Mouse (Mus musculus): ENCODE results near the gene Apba1. TPM values are rescaled to one million over a fixed set of nuclear protein-coding genes. Genes with fewer than 3 reads are reported as not detected.

Gene Apba1
- polyA plus RNA-seq, 2 experiments: 0.04 to 0.07 TPM

DNA sequence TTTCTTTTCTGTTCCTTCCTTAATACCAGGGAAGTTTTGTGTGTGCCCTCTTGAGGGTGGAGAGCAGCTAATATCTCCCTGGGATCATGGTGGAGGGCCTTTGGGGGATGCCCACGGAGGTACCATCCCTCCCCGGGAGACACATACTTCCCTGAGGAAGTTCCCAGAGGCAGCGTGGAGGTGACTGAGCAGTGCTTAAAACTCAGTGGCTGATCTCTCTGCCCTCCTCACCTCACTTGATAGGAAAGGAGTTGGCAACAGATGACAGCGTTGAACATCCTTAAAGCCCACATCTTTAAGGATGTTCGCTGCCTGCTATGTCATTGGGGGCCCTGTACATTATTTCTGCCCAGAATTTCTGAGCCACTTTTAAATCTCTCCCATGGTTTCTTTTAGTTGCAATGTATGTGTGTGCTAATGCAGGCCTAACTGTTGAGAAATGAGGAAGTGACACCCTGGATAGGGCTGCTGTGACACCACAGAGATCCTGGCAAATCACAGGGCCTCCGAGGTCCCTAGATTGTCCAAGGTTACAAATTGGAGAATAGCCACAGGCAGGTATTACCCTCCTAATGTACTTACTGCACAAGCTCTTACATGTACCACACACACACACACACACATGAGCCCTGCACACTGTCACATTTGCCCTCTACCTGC lies 187.5 kb downstream of the Apba1 start:
- H3K9me3 ChIP-seq (ENCODE audit: control insufficient read depth, low read length): no peaks in the 10 kb centered on the region
- TF ChIP-seq EP300 (IDR thresholded peaks at IDR 0.05; ENCODE audit: low read depth) (no peak), CTCF (IDR thresholded peaks at IDR 0.05; ENCODE audit: low read depth) (no peak)
- H3K4me2 ChIP-seq (ENCODE audit: low read depth): no peak overlapping the region
- no peak for ATAC-seq (ENCODE audit: insufficient read depth)
- 46% methylated on average over 6 of the region's 6 CpGs for WGBS (ENCODE audit: insufficient replicate concordance)
- H3K4me3 ChIP-seq (ENCODE audit: insufficient read depth in 1 of 2, low read depth in 2 of 2, low read length in 2 of 2): no peak overlapping the region
- no peak overlapping the region for H3K9ac ChIP-seq (replicated peaks)
- no peaks in the 10 kb centered on the region for H3K4me1 ChIP-seq (replicated peaks; ENCODE audit: control insufficient read depth in 2 of 2, insufficient read depth in 2 of 2, low read length in 1 of 2)
- no peaks in the 10 kb centered on the region for H3K27me3 ChIP-seq (ENCODE audit: control insufficient read depth, insufficient read depth, low read length)
- H3K36me3 ChIP-seq (replicated peaks; ENCODE audit: control insufficient read depth, insufficient read depth, low read depth): no peaks in the 10 kb centered on the region
- no peak for DNase-seq (ENCODE audit: low read depth in 3 of 3, low spot score in 3 of 3)
- H3K27ac ChIP-seq: no peak overlapping the region

DNA sequence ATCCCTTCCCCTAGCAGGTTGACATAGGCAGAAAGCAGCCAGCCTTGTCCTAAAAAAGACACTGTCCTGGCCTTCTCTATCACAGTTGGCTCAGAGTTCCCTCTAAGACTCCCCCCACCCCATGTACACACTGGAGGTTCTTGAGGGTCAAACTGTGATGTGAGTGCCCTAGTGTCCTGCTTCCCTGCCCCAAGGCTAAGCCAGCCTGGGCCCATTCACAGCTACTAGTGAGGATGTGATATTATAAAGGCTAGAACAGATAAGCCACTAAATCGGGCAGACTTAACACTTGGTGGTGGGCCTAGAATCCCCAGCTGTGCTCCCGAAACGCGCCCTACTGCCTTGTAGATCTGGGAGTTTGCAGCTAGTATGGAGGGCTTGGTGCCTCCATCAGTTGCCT lies 188.1 kb downstream of the Apba1 start:
- Histone ChIP-seq H3K4me3 (ENCODE audit: insufficient read depth in 1 of 2, low read depth in 2 of 2, low read length in 2 of 2) (no peak overlapping the region), H3K27ac (no peak overlapping the region), H3K9ac (replicated peaks) (no peak overlapping the region), H3K4me1 (replicated peaks; ENCODE audit: control insufficient read depth in 2 of 2, insufficient read depth in 2 of 2, low read length in 1 of 2) (no peaks in the 10 kb centered on the region), H3K27me3 (ENCODE audit: control insufficient read depth, insufficient read depth, low read length) (no peaks in the 10 kb centered on the region), H3K9me3 (ENCODE audit: control insufficient read depth, low read length) (no peaks in the 10 kb centered on the region), H3K36me3 (replicated peaks; ENCODE audit: control insufficient read depth, insufficient read depth, low read depth) (no peaks in the 10 kb centered on the region), H3K4me2 (ENCODE audit: low read depth) (no peak overlapping the region)
- no peak for DNase-seq (ENCODE audit: low read depth in 3 of 3, low spot score in 3 of 3)
- WGBS (ENCODE audit: insufficient replicate concordance): 63% methylated on average over 4 of the region's 4 CpGs
- ATAC-seq (ENCODE audit: insufficient read depth): no peak
- TF ChIP-seq EP300 (IDR thresholded peaks at IDR 0.05; ENCODE audit: low read depth) (no peak), CTCF (IDR thresholded peaks at IDR 0.05; ENCODE audit: low read depth) (no peak)

DNA sequence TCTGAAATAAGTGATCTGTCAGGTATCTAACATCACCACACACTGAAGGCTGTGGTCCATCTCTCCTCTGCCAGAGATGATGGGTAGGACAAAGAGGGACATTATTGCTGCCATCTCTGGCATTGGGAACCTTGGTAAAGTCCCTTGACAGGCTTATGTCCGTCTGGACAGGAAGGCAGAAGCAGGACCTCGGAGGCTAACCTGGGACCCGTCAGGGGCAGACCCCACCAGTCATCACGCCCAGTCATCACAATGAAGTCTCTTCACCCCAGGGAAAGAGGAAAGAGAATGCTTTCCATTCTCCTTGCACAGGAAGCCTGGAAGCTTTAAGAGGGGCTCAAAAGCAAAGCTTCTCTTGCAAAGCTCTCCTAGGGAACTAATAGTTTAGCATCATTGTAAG lies 189.2 kb downstream of the Apba1 start:
- no peak overlapping the region for H3K27ac ChIP-seq
- H3K36me3 ChIP-seq (replicated peaks; ENCODE audit: control insufficient read depth, insufficient read depth, low read depth): no peaks in the 10 kb centered on the region
- DNase-seq (ENCODE audit: low read depth in 3 of 3, low spot score in 3 of 3) (no peak), ATAC-seq (ENCODE audit: insufficient read depth) (no peak)
- no peaks in the 10 kb centered on the region for H3K4me1 ChIP-seq (replicated peaks; ENCODE audit: control insufficient read depth in 2 of 2, insufficient read depth in 2 of 2, low read length in 1 of 2)
- H3K4me2 ChIP-seq (ENCODE audit: low read depth): no peak overlapping the region
- no peaks in the 10 kb centered on the region for H3K27me3 ChIP-seq (ENCODE audit: control insufficient read depth, insufficient read depth, low read length)
- TF ChIP-seq CTCF (IDR thresholded peaks at IDR 0.05; ENCODE audit: low read depth): no peak
- TF ChIP-seq EP300 (IDR thresholded peaks at IDR 0.05; ENCODE audit: low read depth): no peak
- 43% methylated on average over 4 of the region's 4 CpGs for WGBS (ENCODE audit: insufficient replicate concordance)
- H3K9ac ChIP-seq (replicated peaks): no peak overlapping the region
- H3K4me3 ChIP-seq (ENCODE audit: insufficient read depth in 1 of 2, low read depth in 2 of 2, low read length in 2 of 2): no peak overlapping the region
- H3K9me3 ChIP-seq (ENCODE audit: control insufficient read depth, low read length): no peaks in the 10 kb centered on the region

DNA sequence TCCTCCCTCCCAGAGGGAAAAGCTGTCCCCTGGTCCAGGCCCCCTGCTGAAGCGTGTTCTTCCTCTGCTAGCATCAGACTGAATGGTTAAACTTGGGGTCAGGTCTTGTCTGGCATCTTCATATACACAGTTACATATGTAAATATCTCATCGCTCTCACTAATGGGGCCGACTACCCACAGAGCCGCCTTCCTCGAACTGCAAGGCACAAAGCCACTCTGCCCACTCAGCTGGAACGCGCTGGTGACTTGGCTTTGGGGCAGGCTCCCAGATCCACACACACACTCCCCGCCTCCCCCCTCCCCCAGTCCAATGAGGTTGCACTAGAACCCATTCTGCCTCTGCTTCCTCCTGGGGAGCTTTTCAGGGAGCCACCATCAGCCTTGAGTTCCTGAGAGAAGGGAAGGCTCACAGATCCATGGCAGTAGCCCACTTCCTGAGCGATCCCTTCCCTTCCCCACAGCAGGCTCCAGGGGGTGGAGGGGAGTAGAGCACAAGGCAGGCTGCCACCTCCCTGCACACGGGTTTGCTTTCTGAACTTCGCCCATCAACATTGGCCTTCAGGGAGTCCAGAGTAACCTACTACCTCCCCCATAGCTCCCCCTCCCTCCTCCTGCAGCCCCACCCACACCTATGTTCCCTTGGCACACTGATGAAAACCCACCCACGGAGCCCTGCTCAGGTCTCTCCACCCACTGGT lies 189.8 kb downstream of the Apba1 start:
- no peak for ATAC-seq (ENCODE audit: insufficient read depth)

DNA sequence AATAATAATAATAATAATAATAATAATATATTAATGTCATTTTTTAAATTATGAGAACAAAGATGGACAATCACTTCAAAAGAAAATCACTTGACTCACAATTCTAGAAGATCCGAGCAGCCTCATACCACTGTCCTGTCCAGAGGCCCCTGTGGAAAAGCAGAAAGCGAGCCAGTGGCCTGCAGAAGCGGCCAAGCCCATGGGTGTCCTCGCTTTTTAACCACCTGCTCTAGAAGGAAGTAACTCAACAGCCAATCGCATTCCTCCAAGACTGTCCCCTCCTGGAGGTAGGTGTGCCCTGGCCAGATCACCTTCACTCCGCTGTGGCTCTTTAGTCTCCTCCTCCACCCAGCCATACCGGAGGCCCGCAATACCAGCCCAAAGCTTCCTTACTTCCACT lies 196.8 kb downstream of the Apba1 start:
- Histone ChIP-seq H3K27ac (no peak overlapping the region), H3K4me1 (replicated peaks; ENCODE audit: control insufficient read depth in 2 of 2, insufficient read depth in 2 of 2, low read length in 1 of 2) (no peaks in the 10 kb centered on the region), H3K36me3 (replicated peaks; ENCODE audit: control insufficient read depth, insufficient read depth, low read depth) (no peaks in the 10 kb centered on the region), H3K9me3 (ENCODE audit: control insufficient read depth, low read length) (no peaks in the 10 kb centered on the region), H3K4me3 (ENCODE audit: insufficient read depth in 1 of 2, low read depth in 2 of 2, low read length in 2 of 2) (no peak overlapping the region), H3K27me3 (ENCODE audit: control insufficient read depth, insufficient read depth, low read length) (no peaks in the 10 kb centered on the region), H3K9ac (replicated peaks) (no peak overlapping the region), H3K4me2 (ENCODE audit: low read depth) (no peak overlapping the region)
- DNase-seq (ENCODE audit: low read depth in 3 of 3, low spot score in 3 of 3) (no peak), ATAC-seq (ENCODE audit: insufficient read depth) (no peak)
- 67% methylated on average over 8 of the region's 8 CpGs for WGBS (ENCODE audit: insufficient replicate concordance)
- TF ChIP-seq EP300 (IDR thresholded peaks at IDR 0.05; ENCODE audit: low read depth) (no peak), CTCF (IDR thresholded peaks at IDR 0.05; ENCODE audit: low read depth) (no peak)

More for the DNA sequence above, 189.8 kb downstream of the Apba1 start:
- Histone ChIP-seq H3K9me3 (ENCODE audit: control insufficient read depth, low read length) (no peaks in the 10 kb centered on the region), H3K4me1 (replicated peaks; ENCODE audit: control insufficient read depth in 2 of 2, insufficient read depth in 2 of 2, low read length in 1 of 2) (no peaks in the 10 kb centered on the region), H3K27ac (no peak overlapping the region), H3K4me2 (ENCODE audit: low read depth) (no peak overlapping the region), H3K9ac (replicated peaks) (no peak overlapping the region), H3K4me3 (ENCODE audit: insufficient read depth in 1 of 2, low read depth in 2 of 2, low read length in 2 of 2) (no peak overlapping the region), H3K27me3 (ENCODE audit: control insufficient read depth, insufficient read depth, low read length) (no peaks in the 10 kb centered on the region), H3K36me3 (replicated peaks; ENCODE audit: control insufficient read depth, insufficient read depth, low read depth) (no peaks in the 10 kb centered on the region)
- TF ChIP-seq CTCF (IDR thresholded peaks at IDR 0.05; ENCODE audit: low read depth) (no peak), EP300 (IDR thresholded peaks at IDR 0.05; ENCODE audit: low read depth) (no peak)
- no peak for DNase-seq (ENCODE audit: low read depth in 3 of 3, low spot score in 3 of 3)
- 37% methylated on average over 12 of the region's 12 CpGs for WGBS (ENCODE audit: insufficient replicate concordance)

All from liver, embryonic 14.5 days (tissue).